Mouse (Mus musculus): ENCODE measurements at regions not wholly inside any gene's neighbourhood (a gene's known extent, or its start where the extent isn't known, plus 50 kb on each side); places are given as distances from the start of the nearest gene placed in this dataset.
"Not testable (repeated sequence)": the region's sequence is repeated elsewhere in the genome, so short reads cannot be mapped to it uniquely, and the experiment has no call there.

DNA sequence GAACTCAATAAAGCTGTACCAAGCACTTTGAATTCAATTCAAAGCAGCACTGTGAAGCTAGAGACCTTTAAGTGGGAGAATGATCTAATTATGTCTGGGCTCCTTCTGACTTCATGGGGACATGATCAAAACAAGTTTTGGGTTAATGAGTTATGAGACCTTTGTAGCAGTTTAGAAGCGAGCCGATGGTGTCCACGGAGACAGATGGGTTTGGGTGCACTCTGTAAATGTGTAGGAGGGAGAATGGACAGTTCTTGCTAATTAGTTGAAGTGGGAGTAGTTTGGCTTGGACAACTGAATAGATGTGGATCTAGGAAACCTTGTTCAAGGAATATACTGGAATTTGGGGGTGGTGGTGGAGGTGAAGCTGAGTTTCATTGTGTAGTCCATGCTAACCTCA is 186.3 kb upstream of the Cldn34b3 start:
- no peak for DNase-seq (ENCODE audit: low spot score in 2 of 2)
- intact Hi-C loops (cut with DNase I) = no loop called here

- peak in 1 of 2 experiments; percentile 5 for DNase-seq (ENCODE audit: low spot score in 2 of 2)
- intact Hi-C loops (cut with DNase I) = no loop called here
Measured at GRCm38 (mm10) chrX:76082670-76083069, 181.4 kb upstream of the Cldn34b3 start.

- DNase-seq (ENCODE audit: low spot score in 2 of 2) = no peak
- intact Hi-C loops (cut with DNase I) = no loop called here
Measured at GRCm38 (mm10) chrX:76110763-76111474, 153.2 kb upstream of the Cldn34b3 start.

DNA sequence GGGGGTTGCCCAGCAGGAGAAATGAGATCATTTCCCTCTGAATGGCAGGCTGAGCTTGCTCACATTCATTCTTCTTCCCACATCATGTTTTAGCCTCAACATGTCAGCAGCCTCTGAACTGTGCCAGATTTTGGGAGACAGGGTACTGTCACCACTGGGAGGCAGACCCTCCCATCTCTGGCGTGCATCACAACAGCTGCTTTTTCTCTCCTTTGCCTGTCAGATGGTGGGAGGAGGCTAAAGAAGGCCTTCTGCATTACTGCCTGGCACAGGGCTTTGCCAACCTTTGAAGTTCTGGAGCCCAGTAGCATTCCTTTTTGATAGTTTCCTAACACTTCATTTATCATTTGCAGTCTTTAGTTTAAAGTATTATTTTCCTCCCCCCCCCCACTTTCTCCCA is 148.0 kb upstream of the Cldn34b3 start:
- DNase-seq (ENCODE audit: low spot score in 2 of 2) = no peak
- intact Hi-C loops (cut with DNase I) = no loop called here

- intact Hi-C loops (cut with DNase I) = no loop called here
- no peak for DNase-seq (ENCODE audit: low spot score in 2 of 2)
Measured at GRCm38 (mm10) chrX:76116562-76116961, 147.5 kb upstream of the Cldn34b3 start.

DNA sequence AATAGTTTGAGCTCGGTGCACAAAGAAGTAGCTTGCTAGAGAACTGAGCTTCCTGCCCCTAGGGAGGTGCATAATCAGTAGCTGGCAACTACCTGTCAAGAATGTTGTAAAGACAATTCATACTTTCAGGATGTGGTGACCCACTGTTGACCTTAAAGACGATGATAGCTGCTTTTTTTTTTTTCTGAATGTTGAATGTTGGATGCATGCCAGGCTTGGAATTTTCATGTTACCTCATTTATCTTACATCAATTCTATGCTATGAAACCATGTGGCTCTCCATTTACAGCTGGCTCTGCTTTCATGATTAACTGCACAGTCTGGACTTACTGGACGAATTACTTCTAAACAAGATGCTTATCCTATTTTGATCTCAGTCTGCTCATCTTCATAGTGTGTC is 143.2 kb upstream of the Cldn34b3 start:
- no peak for DNase-seq (ENCODE audit: low spot score in 2 of 2)
- intact Hi-C loops (cut with DNase I) = no loop called here

- DNase-seq (ENCODE audit: low spot score in 2 of 2) = no peak
- intact Hi-C loops (cut with DNase I) = no loop called here
Measured at GRCm38 (mm10) chrX:76123355-76123754, 140.7 kb upstream of the Cldn34b3 start.

GRCm38 (mm10) chrX:76137729-76138128 is 126.4 kb upstream of the Cldn34b3 start:
- no peak for DNase-seq (ENCODE audit: low spot score in 2 of 2)
- intact Hi-C loops (cut with DNase I) = no loop called here

GRCm38 (mm10) chrX:76141022-76141421 is 123.1 kb upstream of the Cldn34b3 start:
- intact Hi-C loops (cut with DNase I) = no loop called here
- no peak for DNase-seq (ENCODE audit: low spot score in 2 of 2)

- intact Hi-C loops (cut with DNase I); DNase-seq (ENCODE audit: low spot score in 2 of 2): not testable (repeated sequence)
Measured at GRCm38 (mm10) chrX:76174806-76175205, 89.3 kb upstream of the Cldn34b3 start.

- intact Hi-C loops (cut with DNase I) = loop anchor here (10.0 kb wide), 1 partner anchor 307 kb away; the partner anchor contains the start of gene Pls3
- peak; percentile 35 to 55 for DNase-seq (ENCODE audit: low spot score in 2 of 2)
Measured at GRCm38 (mm10) chrX:76181446-76182148, 82.5 kb upstream of the Cldn34b3 start.

GRCm38 (mm10) chrX:76200607-76201006 is 63.5 kb upstream of the Cldn34b3 start:
- intact Hi-C loops (cut with DNase I) = loop anchor here (2.0 to 10.0 kb wide), 2 partner anchors 404 to 526 kb away; no protein-coding TSS in a partner anchor
- DNase-seq (ENCODE audit: low spot score in 2 of 2) = no peak

GRCm38 (mm10) chrX:76201366-76201765 is 62.7 kb upstream of the Cldn34b3 start:
- intact Hi-C loops (cut with DNase I) = loop anchor here (2.0 to 10.0 kb wide), 2 partner anchors 405 to 527 kb away; no protein-coding TSS in a partner anchor
- DNase-seq (ENCODE audit: low spot score in 2 of 2) = peak; percentile 12 to 22
